Mouse (Mus musculus) testis, adult 10 weeks (tissue): ENCODE measurements around the gene Nab1. TPM values are rescaled to one million over a fixed set of nuclear protein-coding genes. Genes with fewer than 3 reads are reported as not detected.

Source experiments
- polyA plus RNA-seq: library from polyadenylated mRNA; stranded (reverse); fragments of 350-450 nt; fragmentation: Illumina TruSeq; extraction: RNeasy Lipid Tissue Mini Kit (QIAGEN cat#74804); gene quantifications from one replicate; pipeline ENCODE4 v1.2.3, GENCODE M21; 2014; ENCODE audit warnings: low read depth, low replicate concordance

The Nab1 gene
- 26.3 TPM for polyA plus RNA-seq

DNA sequence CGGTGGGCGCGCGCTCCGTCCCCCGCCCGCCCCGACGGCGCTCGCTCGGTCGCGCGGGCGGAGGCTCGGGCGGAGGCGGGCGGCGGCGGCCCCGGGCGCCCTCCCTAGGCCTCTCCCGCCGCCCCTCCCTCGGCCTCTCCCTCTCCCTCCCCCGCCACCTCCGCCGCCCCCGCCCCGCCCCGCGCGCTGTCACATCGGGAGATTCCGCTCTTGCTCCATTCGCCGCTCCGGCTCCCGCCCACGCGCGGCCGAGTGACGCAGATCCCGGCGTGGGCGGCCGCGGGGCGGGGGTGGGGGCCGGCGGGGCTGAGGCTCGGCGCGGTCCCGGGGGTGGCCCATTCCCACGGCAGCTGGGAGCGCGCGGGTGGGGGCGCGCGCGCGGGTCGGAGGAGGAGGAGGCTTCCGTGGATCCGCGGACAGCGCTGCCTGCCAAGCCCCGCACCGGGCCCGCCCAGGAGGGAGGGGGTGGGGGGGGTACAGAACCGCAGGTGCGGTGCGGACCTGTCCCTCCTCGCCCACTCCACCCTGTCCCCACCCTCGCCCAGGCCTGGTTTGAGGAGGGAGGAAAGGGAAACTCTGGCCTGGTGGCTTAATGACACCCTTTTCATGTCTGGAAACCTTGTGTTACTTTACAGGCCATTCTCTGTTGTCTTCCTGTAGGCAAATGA lies at the start of gene Nab1:
Gene Nab1, minus strand, starts transcription at position 366 of the 668 bp plus-strand sequence.

Other genes starting within 250 kb of the Nab1 start
- gene Nemp2, start 130.0 kb upstream of the Nab1 start, polyA plus RNA-seq = 19.2 TPM
- gene Mfsd6, start 226.8 kb upstream of the Nab1 start, polyA plus RNA-seq = 6.5 TPM